Mouse (Mus musculus): ENCODE measurements at regions not wholly inside any gene's neighbourhood (a gene's known extent, or its start where the extent isn't known, plus 50 kb on each side); places are given as distances from the start of the nearest gene placed in this dataset.

DNA sequence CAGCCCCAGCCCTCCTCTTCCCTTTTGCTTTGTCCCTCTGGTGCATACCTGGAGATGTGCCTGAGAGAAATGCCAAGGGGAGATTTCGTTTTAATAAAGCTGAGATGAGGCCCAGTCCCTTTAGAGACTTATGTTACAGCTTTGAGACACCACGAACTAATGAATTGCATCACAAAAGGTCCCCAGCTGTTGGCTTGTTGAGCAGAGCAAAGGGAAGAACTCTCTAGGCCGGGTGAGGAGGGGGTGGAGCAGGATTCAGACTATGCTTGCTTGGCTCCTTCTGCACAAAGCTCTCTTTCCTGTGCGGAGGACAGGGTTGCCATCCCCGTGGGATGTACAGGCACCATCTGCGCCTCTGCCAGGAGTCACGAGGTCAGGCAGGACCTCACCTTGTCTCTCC is 345.3 kb upstream of the Castor2 start:
- Histone ChIP-seq H3K9me3 (ENCODE audit: control insufficient read depth, low read length) (no peaks in the 10 kb centered on the region), H3K4me1 (ENCODE audit: control insufficient read depth, insufficient read depth, low read length) (peaks cover 3% of the 10 kb centered on the region; the same call in 1 of the 2 replicates), H3K4me2 (ENCODE audit: low read depth, low read length) (no peak overlapping the region), H3K27me3 (ENCODE audit: control insufficient read depth, insufficient read depth, low read length) (no peaks in the 10 kb centered on the region), H3K9ac (replicated peaks; ENCODE audit: low read depth, low read length) (no peak overlapping the region), H3K27ac (ENCODE audit: low read depth, low read length) (no peak overlapping the region), H3K36me3 (ENCODE audit: control insufficient read depth, insufficient read depth, low read length) (no peaks in the 10 kb centered on the region), H3K4me3 (ENCODE audit: low read depth, low read length) (no peak overlapping the region)
- 22% methylated on average over 7 of the region's 7 CpGs for WGBS
- no peak for ATAC-seq (ENCODE audit: low read depth)

- no peak overlapping the region for H3K4me2 ChIP-seq (ENCODE audit: low read depth, low read length)
- H3K9me3 ChIP-seq (ENCODE audit: control insufficient read depth, low read length) = no peaks in the 10 kb centered on the region
- ATAC-seq (ENCODE audit: low read depth) = no peak
- H3K4me1 ChIP-seq (ENCODE audit: control insufficient read depth, insufficient read depth, low read length) = peaks cover 3% of the 10 kb centered on the region; the same call in 1 of the 2 replicates
- no peaks in the 10 kb centered on the region for H3K36me3 ChIP-seq (ENCODE audit: control insufficient read depth, insufficient read depth, low read length)
- no peak overlapping the region for H3K9ac ChIP-seq (replicated peaks; ENCODE audit: low read depth, low read length)
- H3K27ac ChIP-seq (ENCODE audit: low read depth, low read length) = no peak overlapping the region
- 34% methylated on average over 8 of the region's 8 CpGs for WGBS
- H3K4me3 ChIP-seq (ENCODE audit: low read depth, low read length) = no peak overlapping the region
- H3K27me3 ChIP-seq (ENCODE audit: control insufficient read depth, insufficient read depth, low read length) = no peaks in the 10 kb centered on the region
Observed at GRCm38 (mm10) chr5:133753461-133754160, 345.9 kb upstream of the Castor2 start.

- H3K4me3 ChIP-seq (ENCODE audit: low read depth, low read length) = no peak overlapping the region
- no peak overlapping the region; the same call in 1 of the 2 replicates for H3K27ac ChIP-seq (ENCODE audit: low read depth, low read length)
- H3K9me3 ChIP-seq (ENCODE audit: control insufficient read depth, low read length) = no peaks in the 10 kb centered on the region
- no peaks in the 10 kb centered on the region for H3K36me3 ChIP-seq (ENCODE audit: control insufficient read depth, insufficient read depth, low read length)
- ATAC-seq (ENCODE audit: low read depth) = no peak
- H3K4me1 ChIP-seq (ENCODE audit: control insufficient read depth, insufficient read depth, low read length) = no peaks in the 10 kb centered on the region
- H3K27me3 ChIP-seq (ENCODE audit: control insufficient read depth, insufficient read depth, low read length) = no peaks in the 10 kb centered on the region
- WGBS = 71% methylated on average over 1 of the region's 1 CpGs
- no peak overlapping the region for H3K4me2 ChIP-seq (ENCODE audit: low read depth, low read length)
- no peak overlapping the region for H3K9ac ChIP-seq (replicated peaks; ENCODE audit: low read depth, low read length)
Observed at GRCm38 (mm10) chr5:133746960-133747359, 352.6 kb upstream of the Castor2 start.

- no peak overlapping the region; the same call in 1 of the 2 replicates for H3K27ac ChIP-seq (ENCODE audit: low read depth, low read length)
- H3K9me3 ChIP-seq (ENCODE audit: control insufficient read depth, low read length) = no peaks in the 10 kb centered on the region
- no peak overlapping the region for H3K4me3 ChIP-seq (ENCODE audit: low read depth, low read length)
- ATAC-seq (ENCODE audit: low read depth) = no peak
- no peaks in the 10 kb centered on the region for H3K27me3 ChIP-seq (ENCODE audit: control insufficient read depth, insufficient read depth, low read length)
- H3K36me3 ChIP-seq (ENCODE audit: control insufficient read depth, insufficient read depth, low read length) = no peaks in the 10 kb centered on the region
- H3K9ac ChIP-seq (replicated peaks; ENCODE audit: low read depth, low read length) = no peak overlapping the region
- WGBS = 50% methylated on average over 10 of the region's 10 CpGs
- H3K4me1 ChIP-seq (ENCODE audit: control insufficient read depth, insufficient read depth, low read length) = no peaks in the 10 kb centered on the region
- no peak overlapping the region for H3K4me2 ChIP-seq (ENCODE audit: low read depth, low read length)
Observed at GRCm38 (mm10) chr5:133746411-133746810, 353.1 kb upstream of the Castor2 start.

DNA sequence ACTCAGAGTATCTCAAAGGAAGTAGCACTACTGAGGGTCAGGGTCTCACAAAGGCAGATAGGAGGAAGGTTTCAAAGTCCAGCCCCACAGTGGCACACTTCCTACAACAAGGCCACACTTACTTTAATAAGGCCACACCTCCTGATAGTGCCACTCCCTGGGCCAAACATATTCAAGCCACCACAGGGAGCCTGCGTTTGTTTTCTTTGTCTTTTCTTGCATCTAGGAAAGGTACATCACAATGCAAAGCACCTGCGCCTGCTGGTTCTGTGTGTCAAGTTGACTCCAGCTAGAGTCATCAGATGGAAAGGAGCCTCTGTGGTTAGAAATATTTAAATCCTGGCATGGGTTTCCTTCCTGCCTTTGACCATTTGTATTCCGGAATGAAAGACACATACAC is 355.4 kb upstream of the Castor2 start:
- Histone ChIP-seq H3K27ac (ENCODE audit: low read depth, low read length) (no peak overlapping the region), H3K36me3 (ENCODE audit: control insufficient read depth, insufficient read depth, low read length) (no peaks in the 10 kb centered on the region), H3K4me3 (ENCODE audit: low read depth, low read length) (no peak overlapping the region), H3K9me3 (ENCODE audit: control insufficient read depth, low read length) (no peaks in the 10 kb centered on the region), H3K27me3 (ENCODE audit: control insufficient read depth, insufficient read depth, low read length) (no peaks in the 10 kb centered on the region), H3K4me2 (ENCODE audit: low read depth, low read length) (no peak overlapping the region), H3K4me1 (ENCODE audit: control insufficient read depth, insufficient read depth, low read length) (no peaks in the 10 kb centered on the region), H3K9ac (replicated peaks; ENCODE audit: low read depth, low read length) (no peak overlapping the region)
- WGBS = 92% methylated on average over 3 of the region's 3 CpGs
- no peak for ATAC-seq (ENCODE audit: low read depth)

DNA sequence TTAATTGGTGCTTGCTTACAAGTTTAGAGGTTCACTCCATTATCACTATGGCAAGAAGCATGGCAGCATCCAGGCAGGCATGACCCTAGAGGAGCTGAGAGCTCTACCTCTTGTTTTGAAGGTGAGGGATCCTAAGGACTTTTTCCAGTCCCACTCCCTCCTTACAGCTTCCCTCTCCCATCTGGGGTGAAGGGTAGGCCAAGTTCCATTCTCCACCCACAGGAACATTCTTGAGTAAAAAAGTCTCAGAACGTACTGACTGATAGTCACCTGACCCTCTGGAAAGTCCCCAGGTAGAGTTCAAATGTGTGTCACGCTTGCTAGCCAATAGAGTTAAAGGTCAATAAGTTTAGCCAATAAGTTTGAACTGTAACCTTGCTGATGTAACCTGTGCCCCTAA is 355.9 kb upstream of the Castor2 start:
- Histone ChIP-seq H3K4me3 (ENCODE audit: low read depth, low read length) (no peak overlapping the region), H3K4me1 (ENCODE audit: control insufficient read depth, insufficient read depth, low read length) (no peaks in the 10 kb centered on the region), H3K27me3 (ENCODE audit: control insufficient read depth, insufficient read depth, low read length) (no peaks in the 10 kb centered on the region), H3K9me3 (ENCODE audit: control insufficient read depth, low read length) (no peaks in the 10 kb centered on the region), H3K4me2 (ENCODE audit: low read depth, low read length) (no peak overlapping the region), H3K36me3 (ENCODE audit: control insufficient read depth, insufficient read depth, low read length) (no peaks in the 10 kb centered on the region), H3K27ac (ENCODE audit: low read depth, low read length) (no peak overlapping the region), H3K9ac (replicated peaks; ENCODE audit: low read depth, low read length) (no peak overlapping the region)
- ATAC-seq (ENCODE audit: low read depth) = no peak
- 95% methylated on average over 2 of the region's 2 CpGs for WGBS

DNA sequence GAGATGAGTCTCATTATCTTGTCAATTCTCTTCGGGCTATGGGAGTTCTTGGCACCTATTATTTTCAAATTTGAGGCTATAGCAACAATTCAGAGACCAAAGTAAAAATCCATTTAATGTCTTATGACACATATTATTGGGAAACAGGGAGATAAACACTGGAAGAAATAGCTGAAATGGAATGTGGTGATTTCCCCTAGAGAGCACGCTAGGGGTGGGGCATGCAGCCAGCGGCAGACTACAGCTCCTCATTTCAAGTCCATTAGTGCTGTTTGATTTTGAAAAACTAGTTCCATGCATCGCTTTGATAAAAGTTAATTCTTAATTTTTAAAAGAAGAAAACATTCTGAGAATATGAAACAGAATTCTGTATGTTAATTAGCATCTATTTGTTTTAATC is 367.6 kb upstream of the Castor2 start:
- 87% methylated on average over 4 of the region's 4 CpGs for WGBS
- Histone ChIP-seq H3K27ac (ENCODE audit: low read depth, low read length) (no peak overlapping the region), H3K4me3 (ENCODE audit: low read depth, low read length) (no peak overlapping the region), H3K4me1 (ENCODE audit: control insufficient read depth, insufficient read depth, low read length) (no peaks in the 10 kb centered on the region), H3K27me3 (ENCODE audit: control insufficient read depth, insufficient read depth, low read length) (no peaks in the 10 kb centered on the region), H3K4me2 (ENCODE audit: low read depth, low read length) (no peak overlapping the region), H3K9me3 (ENCODE audit: control insufficient read depth, low read length) (no peaks in the 10 kb centered on the region), H3K9ac (replicated peaks; ENCODE audit: low read depth, low read length) (no peak overlapping the region), H3K36me3 (ENCODE audit: control insufficient read depth, insufficient read depth, low read length) (no peaks in the 10 kb centered on the region)
- ATAC-seq (ENCODE audit: low read depth) = no peak

DNA sequence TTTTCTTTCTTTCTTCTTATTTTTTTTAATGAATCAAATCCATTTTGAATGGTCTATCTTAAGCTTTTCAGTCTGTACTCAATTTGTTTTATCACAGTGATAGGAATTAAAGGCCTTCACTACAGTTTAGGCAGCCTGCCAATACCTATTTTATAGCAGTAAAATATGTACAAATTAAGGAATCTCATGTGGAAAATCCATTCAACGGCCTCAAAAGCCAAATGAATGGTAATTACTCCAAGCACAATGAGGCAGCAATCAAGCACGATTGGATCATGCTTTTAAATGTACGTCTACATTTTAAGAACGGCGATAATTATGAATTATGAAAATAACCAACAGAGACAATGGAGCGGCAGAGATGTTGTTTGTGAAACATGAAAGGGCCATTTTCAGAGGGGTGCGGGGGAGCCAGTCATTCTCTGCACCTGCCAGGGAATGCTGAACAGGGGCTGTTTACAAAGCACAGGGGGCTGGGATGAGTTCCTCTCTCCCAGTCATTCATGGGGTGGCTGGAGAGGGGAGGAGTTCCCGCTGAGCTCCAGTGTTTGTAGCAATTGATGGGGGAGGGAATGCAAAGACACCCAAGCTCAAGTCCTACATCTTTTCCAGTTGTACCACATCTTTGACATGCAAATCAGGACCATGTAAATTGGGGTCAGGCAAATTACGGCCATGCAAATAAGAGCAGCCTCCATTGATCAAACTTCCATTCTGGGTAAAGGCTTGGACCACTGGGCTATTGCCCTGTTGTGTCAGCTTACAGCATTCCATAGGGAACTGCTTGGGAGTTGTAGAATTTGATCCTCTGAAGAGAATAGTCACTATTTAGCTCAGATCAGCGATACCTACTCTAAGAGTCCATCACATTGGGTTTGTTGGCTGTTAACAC is 381.1 kb upstream of the Castor2 start:
- peak; percentile 58; the same call in 1 of the 2 replicates for ATAC-seq (ENCODE audit: low read depth)
- WGBS = 20% methylated on average over 10 of the region's 10 CpGs
- peak overlapping the region; percentile 17; the same call in 1 of the 2 replicates for H3K4me2 ChIP-seq (ENCODE audit: low read depth, low read length)

GRCm38 (mm10) chr5:133715830-133716229 is 383.7 kb upstream of the Castor2 start:
- Histone ChIP-seq H3K4me3 (ENCODE audit: low read depth, low read length) (no peak overlapping the region), H3K4me2 (ENCODE audit: low read depth, low read length) (no peak overlapping the region), H3K9me3 (ENCODE audit: control insufficient read depth, low read length) (no peaks in the 10 kb centered on the region), H3K36me3 (ENCODE audit: control insufficient read depth, insufficient read depth, low read length) (no peaks in the 10 kb centered on the region), H3K27me3 (ENCODE audit: control insufficient read depth, insufficient read depth, low read length) (no peaks in the 10 kb centered on the region), H3K4me1 (ENCODE audit: control insufficient read depth, insufficient read depth, low read length) (no peaks in the 10 kb centered on the region; the same call in 1 of the 2 replicates), H3K9ac (replicated peaks; ENCODE audit: low read depth, low read length) (no peak overlapping the region), H3K27ac (ENCODE audit: low read depth, low read length) (no peak overlapping the region)
- no peak for ATAC-seq (ENCODE audit: low read depth)
- WGBS = 63% methylated on average over 1 of the region's 1 CpGs

More for the DNA sequence above, 381.1 kb upstream of the Castor2 start:
- Histone ChIP-seq H3K27me3 (ENCODE audit: control insufficient read depth, insufficient read depth, low read length) (no peaks in the 10 kb centered on the region), H3K27ac (ENCODE audit: low read depth, low read length) (no peak overlapping the region), H3K9ac (replicated peaks; ENCODE audit: low read depth, low read length) (no peak overlapping the region), H3K9me3 (ENCODE audit: control insufficient read depth, low read length) (no peaks in the 10 kb centered on the region), H3K4me1 (ENCODE audit: control insufficient read depth, insufficient read depth, low read length) (no peaks in the 10 kb centered on the region; the same call in 1 of the 2 replicates), H3K4me3 (ENCODE audit: low read depth, low read length) (no peak overlapping the region), H3K36me3 (ENCODE audit: control insufficient read depth, insufficient read depth, low read length) (no peaks in the 10 kb centered on the region)

All from neural tube, embryonic 14.5 days (tissue).